Mouse (Mus musculus) inflammation-experienced regulatory T-cells, adult 6 months (primary cell): ENCODE results near the gene Tanc1. TPM values are rescaled to one million over a fixed set of nuclear protein-coding genes. Genes with fewer than 3 reads are reported as not detected.

ENCODE experiments used
- ATAC-seq: one replicate; pipeline ENCODE4 v1.8.0; 2017
- polyA plus RNA-seq, 3 experiments: library from polyadenylated mRNA; unstranded; fragments of 100-300 nt; shearing (Covaris generic); gene quantifications; one replicate each; pipeline ENCODE4 v1.2.1; 2017

Gene Tanc1
- polyA plus RNA-seq, 3 experiments from 2014 or later, result 4.7 to 13.5 (median 9.6) TPM

- no peak for ATAC-seq
Measured at GRCm38 (mm10) chr2:59718601-59719416, 107.0 kb downstream of the Tanc1 start.

GRCm38 (mm10) chr2:59719831-59720230 lies 108.0 kb downstream of the Tanc1 start:
- ATAC-seq, result no peak

- no peak for ATAC-seq
Measured at GRCm38 (mm10) chr2:59721119-59721518, 109.3 kb downstream of the Tanc1 start.

GRCm38 (mm10) chr2:59721758-59722157 lies 109.9 kb downstream of the Tanc1 start:
- no peak for ATAC-seq

- ATAC-seq, result no peak
Measured at GRCm38 (mm10) chr2:59723311-59723710, 111.5 kb downstream of the Tanc1 start.

GRCm38 (mm10) chr2:59725518-59726185 lies 113.8 kb downstream of the Tanc1 start:
- no peak for ATAC-seq

GRCm38 (mm10) chr2:59731831-59732230 lies 120.0 kb downstream of the Tanc1 start:
- no peak for ATAC-seq

- no peak for ATAC-seq
Measured at GRCm38 (mm10) chr2:59733410-59733809, 121.6 kb downstream of the Tanc1 start.

- ATAC-seq, result no peak
Measured at GRCm38 (mm10) chr2:59736401-59736898, 124.6 kb downstream of the Tanc1 start.

- ATAC-seq, result no peak
Measured at GRCm38 (mm10) chr2:59737368-59737767, 125.5 kb downstream of the Tanc1 start.

- no peak for ATAC-seq
Measured at GRCm38 (mm10) chr2:59738356-59738755, 126.5 kb downstream of the Tanc1 start.

GRCm38 (mm10) chr2:59739036-59739435 lies 127.2 kb downstream of the Tanc1 start:
- ATAC-seq, result no peak

GRCm38 (mm10) chr2:59742500-59743116 lies 130.8 kb downstream of the Tanc1 start:
- ATAC-seq, result no peak

- ATAC-seq, result no peak
Measured at GRCm38 (mm10) chr2:59745428-59745827, 133.6 kb downstream of the Tanc1 start.

GRCm38 (mm10) chr2:59746070-59746469 lies 134.2 kb downstream of the Tanc1 start:
- ATAC-seq, result no peak

GRCm38 (mm10) chr2:59747757-59748156 lies 135.9 kb downstream of the Tanc1 start:
- no peak for ATAC-seq

GRCm38 (mm10) chr2:59749371-59749770 lies 137.5 kb downstream of the Tanc1 start:
- ATAC-seq, result no peak

- no peak for ATAC-seq
Measured at GRCm38 (mm10) chr2:59751172-59751571, 139.3 kb downstream of the Tanc1 start.

- no peak for ATAC-seq
Measured at GRCm38 (mm10) chr2:59752148-59752547, 140.3 kb downstream of the Tanc1 start.

- ATAC-seq, result no peak
Measured at GRCm38 (mm10) chr2:59752766-59753165, 140.9 kb downstream of the Tanc1 start.

- ATAC-seq, result no peak
Measured at GRCm38 (mm10) chr2:59756137-59756753, 144.4 kb downstream of the Tanc1 start.

GRCm38 (mm10) chr2:59757015-59757414 lies 145.2 kb downstream of the Tanc1 start:
- ATAC-seq, result no peak
